Mouse (Mus musculus): Measurements from ENCODE around the gene Lim2.

Lim2 gene

DNA sequence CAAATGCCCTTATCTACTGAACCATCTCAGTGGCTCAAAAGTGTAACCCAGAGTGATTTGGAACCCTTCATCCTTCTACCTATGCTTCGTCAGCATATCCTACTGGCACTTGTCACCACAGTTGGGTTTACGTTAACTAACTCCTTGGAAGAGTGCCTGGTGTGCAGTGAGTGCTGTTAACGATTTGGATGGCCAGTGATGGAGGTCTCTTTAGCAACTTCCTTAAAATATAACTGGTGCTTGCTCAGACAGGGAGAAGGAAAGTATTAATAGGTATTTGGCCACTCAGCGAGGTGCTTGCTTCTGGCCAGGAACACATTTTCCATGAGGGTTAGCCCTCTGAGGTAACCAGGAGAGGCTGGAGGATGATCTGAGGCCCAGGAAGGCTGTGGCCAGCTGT lies 20.3 kb downstream of the Lim2 start:
- DNase-seq, result no peak

DNA sequence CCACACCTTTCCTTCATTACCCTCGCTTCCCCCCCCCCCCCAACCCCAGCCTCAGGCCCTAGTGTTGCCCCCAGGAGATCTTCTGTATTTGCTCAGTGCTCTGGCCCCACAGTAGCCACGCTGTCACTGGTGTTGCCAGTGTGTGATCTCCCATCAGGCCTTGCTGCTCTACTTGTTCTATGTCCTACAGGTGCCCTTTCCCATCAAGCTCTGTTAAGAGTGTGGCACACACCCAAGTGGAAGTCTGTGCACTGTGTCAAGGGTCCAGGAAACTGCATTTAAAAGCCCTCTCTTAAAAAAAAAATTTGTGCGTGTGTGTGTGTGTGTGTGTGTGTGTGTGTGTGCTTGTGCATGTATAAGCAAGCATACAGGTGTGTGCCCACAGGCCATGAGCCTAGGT lies 20.8 kb downstream of the Lim2 start:
- no peak for DNase-seq

DNA sequence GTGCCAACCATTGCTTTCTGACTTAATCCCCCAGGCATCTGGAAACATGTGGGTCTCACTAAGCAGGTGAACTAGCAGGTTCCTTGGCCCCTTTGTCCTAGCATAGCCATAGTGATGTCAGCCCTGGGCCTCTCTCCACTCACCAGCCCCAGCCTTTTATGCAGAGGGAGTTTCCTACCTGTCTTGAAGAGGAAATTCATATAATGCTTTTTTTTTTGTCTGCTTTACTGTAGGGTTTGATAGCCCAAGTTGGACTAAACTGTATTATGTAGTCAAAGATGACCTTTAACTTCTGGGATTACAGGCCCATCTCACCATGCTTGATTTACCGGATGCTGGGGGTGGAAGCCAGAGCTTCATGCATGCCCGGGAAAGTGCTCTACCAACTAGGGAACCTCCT lies 22.3 kb downstream of the Lim2 start:
- DNase-seq, result no peak

DNA sequence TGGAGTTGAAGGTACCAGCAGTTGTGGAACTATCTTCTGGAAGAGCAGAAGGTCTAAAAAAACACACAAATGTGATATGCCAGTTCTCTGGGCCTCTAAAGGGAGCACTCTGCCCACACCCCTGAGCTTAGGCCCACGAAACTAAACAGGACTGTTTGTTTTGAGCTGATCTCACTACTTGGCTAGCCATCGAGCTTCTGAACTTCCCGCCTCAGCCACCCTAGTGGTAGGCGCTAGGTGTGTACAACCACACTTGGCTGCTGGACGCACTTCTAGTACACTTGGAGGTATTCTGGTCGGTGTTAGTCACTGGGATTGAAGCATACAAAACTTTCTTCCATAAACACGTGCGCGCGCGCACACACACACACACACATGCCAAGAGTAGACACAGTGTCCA lies 24.3 kb downstream of the Lim2 start:
- no peak for DNase-seq

DNA sequence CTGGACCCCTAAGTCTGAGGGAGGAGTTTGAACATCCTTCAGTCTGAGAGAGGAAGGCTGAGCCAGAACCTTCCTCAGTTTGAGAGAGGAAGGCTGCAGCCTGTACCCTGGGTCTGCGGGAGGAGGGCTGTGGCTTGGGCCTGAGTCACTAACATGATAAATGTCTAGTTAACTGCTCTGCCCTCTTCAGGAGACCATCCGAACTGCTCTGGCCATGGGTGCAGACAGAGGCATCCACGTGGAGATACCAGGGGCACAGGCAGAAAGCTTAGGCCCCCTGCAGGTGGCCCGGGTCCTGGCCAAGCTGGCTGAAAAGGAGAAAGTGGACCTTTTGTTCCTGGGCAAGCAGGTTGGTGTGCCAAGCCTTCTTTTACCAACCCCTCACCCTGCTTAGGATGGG lies 25.1 kb downstream of the Lim2 start:
- peak in 1 of 2 experiments; percentile 52 for DNase-seq

DNA sequence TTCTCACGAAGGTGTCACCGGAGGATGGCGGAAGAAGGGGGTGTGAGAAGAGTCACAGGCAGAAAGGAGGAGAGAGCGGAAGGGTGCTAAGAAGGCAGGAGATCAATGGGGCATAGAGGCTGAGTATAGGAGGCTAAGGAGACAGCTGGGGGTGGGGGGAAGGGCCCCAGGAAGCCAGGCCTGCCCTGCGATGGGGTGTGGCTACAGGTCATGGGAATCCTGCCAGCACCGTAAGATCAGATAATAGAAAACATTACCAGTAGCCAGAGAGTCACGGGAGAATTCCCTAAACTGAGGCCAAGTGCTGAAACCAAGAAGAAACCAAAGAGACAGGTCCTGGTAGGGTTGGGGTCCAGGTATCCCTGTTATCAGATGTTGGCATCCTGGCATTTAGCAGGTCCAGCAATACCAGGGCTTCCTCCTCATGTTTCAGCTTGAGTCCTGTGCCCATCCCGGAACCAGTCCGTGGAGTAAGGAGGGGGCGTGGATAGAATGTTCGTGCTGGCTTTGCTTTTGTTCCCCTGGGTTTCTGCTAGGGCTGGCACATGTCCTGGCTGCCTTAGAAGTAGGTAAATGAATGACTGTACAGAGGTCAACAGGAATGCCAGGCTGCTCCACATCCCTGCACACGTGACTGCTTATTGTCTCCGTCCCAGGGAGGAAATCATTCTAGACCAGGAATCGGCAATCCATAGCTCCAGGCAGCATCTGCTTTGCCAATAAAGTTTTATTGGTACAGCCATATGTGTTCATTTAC lies 26.3 kb downstream of the Lim2 start:
- no peak for DNase-seq

DNA sequence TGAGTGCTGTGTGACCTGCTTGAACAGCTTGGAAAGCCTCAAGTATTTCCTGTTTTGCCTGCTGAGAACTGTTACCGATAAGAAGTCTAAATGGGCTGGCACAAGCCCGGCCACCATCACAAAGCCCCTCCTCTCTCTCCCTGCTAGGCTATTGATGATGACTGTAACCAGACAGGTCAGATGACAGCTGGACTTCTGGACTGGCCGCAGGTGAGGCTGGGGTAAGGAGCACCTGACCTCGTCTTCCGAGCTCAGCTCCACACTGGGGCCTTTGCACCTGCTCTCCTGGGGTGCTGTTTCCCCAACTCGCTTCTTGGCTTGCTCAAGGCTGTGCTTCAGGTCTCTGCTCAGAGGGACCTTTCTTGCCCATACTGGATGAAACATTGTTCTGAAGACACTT lies 26.9 kb downstream of the Lim2 start:
- DNase-seq, result no peak

DNA sequence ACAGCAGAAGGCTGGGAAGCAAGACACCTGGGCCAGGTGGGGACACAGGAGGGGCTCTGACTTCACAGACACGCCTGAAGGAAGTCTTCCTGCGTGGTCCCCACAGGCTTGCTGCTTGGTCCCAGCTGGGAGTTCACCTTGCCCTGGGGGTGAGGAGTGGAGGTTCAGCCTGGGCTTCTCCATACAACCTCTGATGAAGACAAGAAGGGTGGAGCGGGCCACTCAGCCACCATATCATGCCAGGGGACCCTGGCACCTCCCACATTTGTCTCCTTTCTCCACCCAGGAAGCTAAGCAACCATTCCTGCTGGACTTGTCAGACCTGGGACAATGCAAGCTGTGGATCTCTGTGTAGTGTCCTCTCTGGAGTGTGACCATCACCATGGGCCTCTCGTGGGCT lies 35.4 kb downstream of the Lim2 start, which contains the start of gene Vsig10l:
TSS of gene Vsig10l (plus strand) at position 301 of the 400 bp plus-strand sequence.
- DNase-seq, result no peak

DNA sequence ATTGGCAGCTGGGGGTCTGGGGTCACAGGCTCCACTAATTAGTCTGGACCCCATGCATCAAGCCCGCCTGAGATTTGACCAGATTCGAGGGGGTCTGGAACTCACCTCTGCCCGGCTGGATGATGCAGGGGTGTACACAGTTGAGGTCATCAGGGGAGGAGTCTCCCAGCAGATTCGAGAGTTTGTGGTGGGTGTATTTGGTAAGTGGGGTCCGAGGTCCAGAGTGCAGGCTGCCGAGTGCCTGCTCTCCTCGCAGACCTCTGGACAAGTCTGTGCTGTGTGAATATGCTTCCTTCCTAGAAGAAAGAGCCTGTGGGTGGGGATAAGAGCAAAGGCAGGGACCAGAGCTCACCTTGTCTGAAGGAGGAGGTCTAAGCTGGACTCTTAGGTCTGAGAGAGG lies 36.5 kb downstream of the Lim2 start:
- no peak for DNase-seq

DNA sequence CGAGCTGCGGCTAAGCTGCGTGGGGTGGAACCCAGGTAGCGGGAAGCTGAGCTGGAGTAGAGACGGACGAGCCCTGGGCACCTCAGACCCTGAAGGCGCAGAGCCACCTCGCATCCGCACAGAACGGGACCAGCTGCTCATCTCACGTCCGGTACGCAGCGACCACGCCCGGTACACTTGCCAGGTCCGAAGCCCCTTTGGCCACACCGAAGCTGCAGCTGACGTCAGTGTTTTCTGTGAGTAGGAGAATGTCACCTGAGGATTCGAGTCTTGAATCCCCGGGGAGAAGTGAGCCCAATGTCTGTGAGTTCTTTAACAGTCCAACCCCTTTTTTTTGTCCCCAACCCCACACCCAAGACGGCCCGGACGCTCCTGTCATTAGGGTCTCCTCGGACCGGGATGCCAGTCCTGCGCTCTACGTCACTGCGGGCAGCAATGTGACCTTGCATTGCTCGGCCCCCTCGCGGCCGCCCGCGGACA lies 37.4 kb downstream of the Lim2 start:
- no peak for DNase-seq

DNA sequence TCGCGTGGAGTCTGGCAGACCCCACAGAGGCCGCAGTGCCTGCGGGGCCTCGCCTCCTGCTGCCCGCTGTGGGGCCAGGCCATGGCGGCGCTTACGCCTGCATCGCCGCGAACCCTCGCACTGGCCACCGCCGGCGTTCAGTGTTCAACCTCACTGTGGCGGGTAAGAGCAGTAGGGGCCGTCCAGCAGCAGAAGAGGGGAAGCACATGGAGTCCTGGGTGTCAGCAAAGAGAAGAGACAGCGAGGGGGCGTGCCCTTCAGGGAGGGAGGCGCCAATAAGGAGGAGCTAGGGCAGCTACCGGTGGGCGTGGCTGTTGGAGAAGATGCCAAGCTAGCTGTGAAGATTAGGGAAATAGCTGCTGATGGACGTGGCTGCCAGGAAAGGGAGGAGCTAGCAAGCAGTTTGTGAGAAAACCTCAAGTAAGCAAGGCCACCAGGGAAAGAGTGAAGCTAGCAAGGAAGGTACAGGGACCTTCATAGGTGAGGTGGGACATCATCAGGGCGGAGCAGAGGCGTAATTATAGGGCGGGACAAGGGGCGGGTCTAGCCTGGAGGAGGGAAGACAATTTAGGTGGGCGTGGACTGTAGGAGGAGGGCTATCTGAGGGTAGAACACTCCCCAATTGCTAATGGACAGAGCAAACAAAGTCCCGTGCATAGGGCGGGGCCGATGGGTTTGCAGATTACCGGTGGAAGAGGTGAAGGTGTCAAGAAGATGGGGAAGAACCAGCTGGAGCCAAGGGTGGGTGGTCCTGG lies 38.1 kb downstream of the Lim2 start:
- peak; percentile 87 to 92 for DNase-seq

DNA sequence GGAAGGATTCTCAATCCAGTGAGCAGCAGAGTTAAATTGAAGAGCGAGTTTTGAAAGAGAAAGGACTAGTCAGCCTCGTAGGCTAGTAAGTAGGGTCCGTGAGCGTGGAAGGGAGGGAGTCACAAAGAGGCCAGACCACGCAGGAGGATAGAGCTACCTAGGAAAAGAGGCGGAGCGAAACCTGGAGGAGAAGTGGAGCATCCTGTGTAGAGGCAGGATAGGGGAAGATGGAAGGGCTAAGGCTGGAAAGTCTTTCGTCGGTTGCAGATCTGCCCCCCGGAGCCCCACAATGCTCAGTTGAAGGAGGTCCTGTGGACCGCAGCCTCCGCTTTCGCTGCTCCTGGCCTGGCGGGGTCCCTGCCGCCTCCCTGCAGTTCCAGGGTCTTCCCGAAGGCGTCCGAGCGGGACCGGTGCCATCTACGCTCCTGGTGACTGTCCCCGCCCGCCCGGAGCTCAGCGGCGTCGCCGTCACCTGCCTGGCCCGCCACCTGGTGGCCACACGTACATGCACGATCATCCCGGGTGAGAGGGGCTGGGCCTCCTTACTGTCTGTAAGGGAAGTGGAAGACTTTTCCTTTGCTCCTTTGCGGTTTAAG lies 38.7 kb downstream of the Lim2 start:
- DNase-seq, result peak; percentile 74 to 85

DNA sequence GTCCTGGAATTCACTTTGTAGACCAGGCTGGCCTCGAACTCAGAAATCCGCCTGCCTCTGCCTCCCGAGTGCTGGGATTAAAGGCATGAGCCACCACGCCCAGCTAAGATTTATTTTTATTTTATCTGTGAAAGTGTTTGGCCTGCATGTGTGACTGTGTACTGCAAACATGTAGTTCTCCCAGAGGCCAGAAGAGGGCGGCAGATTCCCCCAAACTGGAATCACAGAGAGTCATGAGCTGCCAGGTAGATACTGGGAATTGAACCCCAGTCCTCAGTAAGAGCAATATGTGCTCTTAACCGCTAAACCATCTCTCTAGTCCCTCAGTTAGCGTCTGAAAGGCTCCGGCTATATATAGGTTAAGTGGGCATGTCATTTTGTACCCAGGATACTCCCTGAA lies 42.9 kb downstream of the Lim2 start:
- peak in 1 of 2 experiments; percentile 55 for DNase-seq

DNA sequence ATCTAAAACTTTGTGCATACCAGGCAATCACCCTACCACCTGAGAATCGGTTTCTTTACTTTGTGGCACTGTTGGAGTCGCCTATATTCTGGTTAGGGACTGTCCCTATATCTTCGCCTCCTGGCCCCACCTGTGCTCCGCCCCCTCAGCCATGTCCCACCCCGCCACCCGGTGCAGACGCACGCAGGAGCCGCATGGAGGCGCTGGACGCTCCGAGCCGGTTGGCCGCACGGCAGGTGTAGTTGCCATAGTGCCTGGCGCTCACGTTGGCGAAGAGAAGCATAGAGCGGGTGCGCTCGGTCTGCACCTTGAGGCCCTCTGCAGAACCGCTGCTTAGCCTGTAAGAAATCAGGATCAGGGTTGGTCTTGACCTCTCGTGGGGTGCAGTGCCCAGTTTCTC lies 48.2 kb downstream of the Lim2 start:
- peak in 1 of 2 experiments; percentile 29 for DNase-seq

DNA sequence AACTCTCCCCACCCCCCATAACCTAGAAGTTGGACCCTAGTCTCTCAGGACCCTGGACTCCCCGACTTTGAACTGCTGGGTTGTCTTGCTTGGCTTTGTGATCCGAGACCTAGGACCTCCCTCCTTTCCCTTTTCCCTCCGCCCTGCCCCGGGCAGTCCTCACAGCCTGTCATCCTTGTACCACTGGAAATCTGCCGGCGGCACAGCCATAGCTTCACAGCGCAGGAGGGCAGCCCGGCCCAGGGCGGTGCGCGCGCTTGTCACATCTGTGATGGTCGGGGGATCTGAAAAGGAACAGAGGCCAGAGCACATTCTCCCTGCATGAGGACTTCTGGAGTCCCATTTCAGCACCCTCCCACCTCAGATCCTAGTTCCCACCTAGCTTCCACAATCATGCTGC lies 48.9 kb downstream of the Lim2 start:
- DNase-seq, result no peak

DNA sequence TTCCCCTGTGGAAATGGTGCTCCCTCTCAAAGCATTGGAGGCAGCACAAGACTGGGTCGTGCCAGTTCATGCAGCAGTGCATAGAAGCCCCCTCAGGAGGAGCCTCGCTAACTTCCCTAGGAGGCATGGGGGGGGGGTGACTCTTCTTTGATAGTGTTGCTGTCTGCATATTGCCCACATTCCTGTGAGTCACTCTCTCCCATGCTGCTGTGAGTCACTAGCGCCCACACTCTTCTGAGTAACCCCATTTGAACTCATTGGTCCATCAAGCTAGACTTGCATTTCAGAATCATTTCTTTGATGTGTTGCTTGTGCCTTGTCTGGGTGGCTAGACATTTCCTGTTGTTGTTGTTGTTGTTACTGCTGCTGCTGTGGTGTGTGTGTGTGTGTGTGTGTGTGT lies 53.7 kb downstream of the Lim2 start:
- DNase-seq, result no peak

DNA sequence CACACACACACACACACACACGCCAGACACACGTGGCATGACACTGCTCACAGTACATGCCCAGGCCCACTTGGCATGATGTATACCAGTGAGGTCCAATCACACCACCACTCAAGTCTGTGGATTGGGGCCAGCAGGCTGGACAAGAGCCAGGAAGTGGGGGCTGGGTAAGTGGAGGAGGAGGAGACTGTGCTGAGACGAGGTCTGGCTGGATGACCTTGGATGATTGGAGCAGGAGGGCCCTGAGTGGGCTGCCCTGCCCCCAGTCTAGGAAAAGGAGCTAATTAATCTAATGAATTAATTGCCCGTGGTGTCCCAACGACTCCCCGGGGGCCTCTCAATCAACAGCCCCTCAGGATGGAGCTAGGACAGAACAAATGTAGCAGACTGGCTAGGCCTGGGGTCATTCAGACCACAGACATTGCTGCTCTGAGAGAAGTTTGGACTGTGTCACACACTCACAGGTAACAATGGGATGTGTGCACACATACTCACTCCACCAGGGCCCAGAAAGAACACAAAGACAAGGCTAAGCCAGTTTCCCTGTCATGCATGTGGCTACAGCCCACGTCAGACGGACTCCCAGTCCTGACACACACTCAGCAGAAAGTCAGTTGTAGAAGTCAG lies 54.7 kb downstream of the Lim2 start:
- DNase-seq, result no peak

DNA sequence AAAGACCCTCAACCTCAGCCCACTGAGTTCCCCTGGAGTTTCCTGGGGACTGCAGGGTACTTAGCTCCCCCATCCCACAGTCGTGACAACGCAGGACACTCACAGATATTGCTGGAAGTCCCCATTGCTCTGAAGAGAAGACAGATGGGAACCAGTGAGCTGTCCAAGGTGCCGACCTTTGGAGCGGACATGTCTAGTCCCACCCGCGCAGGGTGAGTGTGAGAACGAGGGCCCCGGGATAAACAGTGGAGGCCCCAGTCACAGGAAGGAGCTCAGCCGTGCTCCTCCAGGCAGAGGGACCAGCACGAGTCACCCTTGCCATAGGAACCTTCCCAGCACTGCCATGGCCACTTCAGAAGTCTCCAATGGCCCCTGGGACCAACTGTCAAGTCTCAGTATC lies 55.8 kb downstream of the Lim2 start:
- DNase-seq, result no peak

Data from spleen, adult 18-20 months (tissue).